Mouse (Mus musculus) lung, postnatal 0 days (tissue): ENCODE results near the gene Cnot2.

Source experiments
- CTCF ChIP-seq: IDR thresholded peaks from 2 replicates; pipeline ENCODE4 v1.5.1; 2016; ENCODE audit warnings: antibody characterized with exemption, mild to moderate bottlenecking
- EP300 ChIP-seq: IDR thresholded peaks from 2 replicates; pipeline ENCODE4 v1.6.1; 2016; ENCODE audit warnings: antibody characterized with exemption, mild to moderate bottlenecking, control low read depth

DNA sequence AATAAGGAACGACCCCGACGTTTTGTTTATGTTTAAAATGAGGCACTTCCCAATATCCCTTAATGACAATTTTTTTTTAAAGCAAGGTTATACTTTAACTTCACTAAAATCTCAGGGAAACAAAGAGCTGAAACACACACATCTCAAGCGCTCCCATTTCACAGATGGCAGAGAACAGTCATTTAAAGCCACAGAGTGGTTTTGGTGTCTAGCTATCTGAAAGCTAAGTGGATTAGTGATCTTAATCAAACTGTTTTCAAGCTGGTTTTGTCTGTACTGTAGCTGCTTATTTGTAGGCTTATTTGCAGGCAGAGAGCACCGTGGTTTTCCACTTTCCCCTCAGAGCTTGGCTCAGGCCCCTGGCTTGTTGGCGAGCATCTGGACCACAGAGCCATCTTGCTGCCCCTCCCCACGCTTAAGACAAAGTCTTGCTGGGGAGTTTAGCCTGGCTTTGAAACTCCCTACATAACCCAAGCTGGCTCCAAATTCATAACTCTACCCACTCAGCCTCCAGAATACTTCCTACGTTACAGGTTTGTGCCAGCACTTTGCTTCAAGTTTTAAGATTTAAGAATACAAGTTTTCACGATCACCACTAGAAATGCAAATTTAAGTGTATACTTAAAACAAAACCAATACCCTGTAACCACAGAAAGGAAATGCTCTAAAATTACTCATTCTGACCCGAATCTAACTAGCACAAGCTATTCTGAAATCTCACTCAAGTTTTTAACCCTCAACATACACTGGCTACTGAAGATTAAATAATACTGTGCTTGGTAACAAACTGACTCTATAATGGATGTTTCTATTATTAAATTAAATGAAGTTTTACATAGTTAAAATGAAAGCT is 94.2 kb downstream of the Cnot2 start:
- TF ChIP-seq CTCF (no peak), EP300 (no peak)
